Mouse (Mus musculus): ENCODE measurements at regions not wholly inside any gene's neighbourhood (a gene's known extent, or its start where the extent isn't known, plus 50 kb on each side); places are given as distances from the start of the nearest gene placed in this dataset.

DNA sequence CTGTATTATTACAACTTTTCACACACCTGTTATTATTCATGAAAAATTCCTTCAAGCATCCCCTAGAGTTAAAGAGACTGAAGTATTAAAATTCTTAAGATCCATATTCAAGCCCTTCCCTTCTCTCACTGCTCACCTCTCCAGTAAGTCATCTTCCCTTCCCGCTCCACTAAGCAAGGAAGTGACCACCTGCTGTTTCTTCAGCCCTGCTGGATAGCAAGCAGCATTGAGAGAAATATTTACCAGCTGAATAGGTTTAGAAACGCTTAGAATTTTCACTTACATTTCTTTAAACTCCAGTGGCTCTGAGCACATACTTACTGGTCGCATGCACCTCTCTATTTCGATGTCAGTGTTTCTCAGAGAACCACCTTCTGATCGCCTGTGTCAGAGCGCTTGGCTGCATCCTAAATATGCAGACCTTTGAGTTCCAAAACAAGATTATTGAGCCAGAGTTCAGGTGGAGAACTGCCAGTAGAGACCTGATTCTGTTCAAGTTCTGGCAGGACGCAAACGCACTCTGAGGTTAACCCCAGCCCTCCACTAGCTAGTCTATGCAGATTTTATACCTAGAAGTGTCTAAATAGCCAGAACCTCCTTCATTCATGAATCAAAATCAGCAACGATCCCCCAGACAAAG is 314.9 kb downstream of the Mllt3 start:
- in situ Hi-C loops (cut with MboI, MseI): loop anchor here (25.0 kb wide), 1 partner anchor 1244 kb away; no protein-coding TSS in a partner anchor

GRCm38 (mm10) chr4:87715212-87715933 is 317.8 kb downstream of the Mllt3 start:
- in situ Hi-C loops (cut with MboI, MseI): loop anchor here (25.0 kb wide), 1 partner anchor 1247 kb away; no protein-coding TSS in a partner anchor

- in situ Hi-C loops (cut with MboI, MseI): loop anchor here (25.0 kb wide), 1 partner anchor 1250 kb away; no protein-coding TSS in a partner anchor
Observed at GRCm38 (mm10) chr4:87712691-87713090, 320.5 kb downstream of the Mllt3 start.

GRCm38 (mm10) chr4:87712286-87712685 is 320.9 kb downstream of the Mllt3 start:
- in situ Hi-C loops (cut with MboI, MseI): loop anchor here (25.0 kb wide), 1 partner anchor 1250 kb away; no protein-coding TSS in a partner anchor

DNA sequence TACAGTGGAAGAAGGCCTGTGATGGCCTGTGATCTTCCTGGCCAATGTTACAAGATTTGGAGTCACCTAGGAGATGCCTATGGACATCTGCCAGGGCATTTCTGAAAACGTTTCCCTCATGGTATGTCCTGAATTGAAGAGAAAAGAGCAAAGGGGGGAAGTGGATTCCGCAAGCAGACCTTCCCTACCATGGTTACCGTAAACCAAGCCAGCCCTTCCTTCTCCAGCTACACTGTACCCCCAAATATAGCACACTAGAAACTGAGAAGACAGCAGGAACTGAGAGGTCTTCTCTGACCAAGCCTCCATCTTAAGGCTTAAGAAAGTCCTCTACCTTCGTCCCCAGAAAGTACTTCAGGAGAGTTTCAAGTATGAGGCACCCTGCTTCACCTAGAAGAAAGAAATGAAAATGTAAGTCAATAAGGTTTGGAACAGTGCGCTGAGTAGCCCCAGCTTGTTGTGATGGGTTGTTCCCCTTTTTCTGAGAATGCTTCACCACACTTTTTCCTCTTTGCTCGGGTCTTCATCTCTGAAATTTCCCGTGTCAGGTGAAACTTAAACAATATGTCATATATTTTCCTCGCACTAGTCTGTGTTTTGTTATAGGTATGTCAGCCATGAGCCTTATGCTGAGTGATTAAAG is 321.9 kb downstream of the Mllt3 start:
- in situ Hi-C loops (cut with MboI, MseI): loop anchor here (25.0 kb wide), 1 partner anchor 1251 kb away; no protein-coding TSS in a partner anchor

- in situ Hi-C loops (cut with MboI, MseI): loop anchor here (25.0 kb wide), 1 partner anchor 1253 kb away; no protein-coding TSS in a partner anchor
Observed at GRCm38 (mm10) chr4:87708981-87709645, 324.1 kb downstream of the Mllt3 start.

GRCm38 (mm10) chr4:87707386-87707785 is 325.8 kb downstream of the Mllt3 start:
- in situ Hi-C loops (cut with MboI, MseI): loop anchor here (25.0 kb wide), 1 partner anchor 1255 kb away; no protein-coding TSS in a partner anchor

GRCm38 (mm10) chr4:87702834-87703233 is 330.3 kb downstream of the Mllt3 start:
- in situ Hi-C loops (cut with MboI, MseI): loop anchor here (25.0 kb wide), 1 partner anchor 1259 kb away; no protein-coding TSS in a partner anchor

DNA sequence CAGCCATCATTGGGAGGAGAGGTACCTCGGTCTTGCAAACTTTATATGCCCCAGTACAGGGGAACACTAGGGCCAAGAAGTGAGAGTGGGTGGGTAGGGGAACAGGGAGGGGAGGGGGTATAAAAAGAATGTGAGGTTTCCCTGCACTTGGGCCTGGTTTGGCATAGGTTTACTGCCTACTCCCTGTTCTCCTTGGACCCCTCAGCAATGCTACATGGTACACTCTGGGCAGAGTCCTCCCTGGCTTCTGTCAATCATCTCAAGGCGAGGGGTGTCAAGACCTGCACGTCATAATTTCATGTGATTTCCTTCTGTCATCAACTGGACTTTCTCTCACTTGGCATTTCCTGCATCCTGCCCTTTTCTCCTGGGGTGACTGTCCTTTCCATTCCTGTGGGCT is 330.9 kb downstream of the Mllt3 start:
- in situ Hi-C loops (cut with MboI, MseI): loop anchor here (25.0 kb wide), 1 partner anchor 1260 kb away; no protein-coding TSS in a partner anchor

DNA sequence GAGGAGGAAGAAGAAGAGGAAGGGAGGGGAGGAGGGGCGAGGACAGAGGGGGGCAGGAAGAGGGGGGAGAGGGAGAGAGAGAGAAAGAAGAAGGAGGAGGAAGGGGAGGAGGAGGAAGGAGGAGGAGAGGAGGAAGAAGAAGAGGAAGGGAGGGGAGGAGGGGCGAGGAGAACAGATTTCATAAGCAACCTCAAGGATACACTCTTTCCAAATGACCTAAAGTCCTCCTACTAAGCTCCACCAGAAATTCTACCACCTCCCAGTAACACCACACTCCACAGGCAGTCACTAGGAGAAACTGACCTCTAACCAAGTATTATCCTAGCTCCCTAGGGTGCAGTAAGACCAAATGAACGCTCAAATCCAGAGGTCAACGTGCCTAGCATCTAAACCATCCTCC is 332.1 kb downstream of the Mllt3 start:
- in situ Hi-C loops (cut with MboI, MseI): loop anchor here (25.0 kb wide), 1 partner anchor 1261 kb away; no protein-coding TSS in a partner anchor

DNA sequence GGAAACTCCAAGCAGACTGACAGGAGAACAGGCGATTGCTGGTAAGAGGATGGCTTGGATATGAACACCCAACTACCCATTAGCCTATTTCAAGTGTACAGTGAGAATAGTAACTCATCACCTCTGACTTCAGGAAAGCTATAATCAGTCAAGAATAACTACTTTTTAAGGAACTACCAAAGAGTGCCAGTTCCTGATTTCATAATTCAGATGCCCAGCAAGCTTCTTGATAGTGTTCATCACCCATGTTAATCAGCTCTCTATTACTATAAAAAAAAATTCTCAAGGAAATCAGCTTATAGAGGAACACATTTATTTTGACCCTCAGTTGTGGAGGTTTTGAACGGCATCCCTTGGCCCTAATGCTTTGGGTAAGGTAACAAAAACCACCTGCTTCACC is 332.7 kb downstream of the Mllt3 start:
- in situ Hi-C loops (cut with MboI, MseI): loop anchor here (25.0 kb wide), 1 partner anchor 1262 kb away; no protein-coding TSS in a partner anchor

- in situ Hi-C loops (cut with MboI, MseI): no loop called here
Observed at GRCm38 (mm10) chr4:87699586-87699985, 333.6 kb downstream of the Mllt3 start.

DNA sequence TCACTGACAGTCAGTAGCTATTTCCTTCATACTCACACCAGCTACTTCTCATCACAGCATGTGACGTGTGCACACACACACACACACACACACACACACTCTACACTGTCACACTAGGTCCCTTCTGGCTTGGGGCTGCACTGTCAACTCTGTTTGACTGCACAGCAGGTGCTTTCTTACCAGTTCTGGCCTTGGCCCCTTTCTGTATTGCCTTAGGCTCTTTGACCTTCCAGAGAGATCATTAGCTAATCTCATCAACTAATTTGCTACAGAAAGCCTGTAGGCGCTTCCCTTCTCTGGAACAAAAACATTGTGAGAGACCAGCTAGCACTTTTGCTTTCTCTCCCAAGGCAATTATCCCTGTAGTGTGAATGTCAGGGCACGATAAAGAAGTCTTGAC is 334.4 kb downstream of the Mllt3 start:
- in situ Hi-C loops (cut with MboI, MseI): no loop called here

- in situ Hi-C loops (cut with MboI, MseI): no loop called here
Observed at GRCm38 (mm10) chr4:87696921-87697320, 336.2 kb downstream of the Mllt3 start.

- in situ Hi-C loops (cut with MboI, MseI): no loop called here
Observed at GRCm38 (mm10) chr4:87695811-87696210, 337.4 kb downstream of the Mllt3 start.

DNA sequence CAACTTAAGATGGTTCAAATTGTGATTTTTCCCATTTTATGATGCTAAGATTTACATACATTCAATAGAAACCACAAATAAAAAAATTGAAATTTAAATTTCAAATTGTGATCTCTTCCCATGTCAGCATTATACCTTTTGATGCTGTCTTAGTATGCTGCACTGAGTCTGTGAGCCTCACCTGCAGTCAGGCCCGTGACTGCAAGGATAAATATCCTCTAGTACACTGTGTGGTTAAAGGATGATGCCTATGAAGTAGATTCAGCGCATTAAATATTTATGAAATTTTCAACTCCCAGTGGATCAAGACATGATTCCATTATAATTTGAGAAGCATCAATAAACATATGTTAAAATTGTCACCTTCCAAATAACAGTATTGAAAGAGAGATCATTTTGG is 340.4 kb downstream of the Mllt3 start:
- in situ Hi-C loops (cut with MboI, MseI): no loop called here

- in situ Hi-C loops (cut with MboI, MseI): no loop called here
Observed at GRCm38 (mm10) chr4:87684952-87685351, 348.2 kb downstream of the Mllt3 start.

DNA sequence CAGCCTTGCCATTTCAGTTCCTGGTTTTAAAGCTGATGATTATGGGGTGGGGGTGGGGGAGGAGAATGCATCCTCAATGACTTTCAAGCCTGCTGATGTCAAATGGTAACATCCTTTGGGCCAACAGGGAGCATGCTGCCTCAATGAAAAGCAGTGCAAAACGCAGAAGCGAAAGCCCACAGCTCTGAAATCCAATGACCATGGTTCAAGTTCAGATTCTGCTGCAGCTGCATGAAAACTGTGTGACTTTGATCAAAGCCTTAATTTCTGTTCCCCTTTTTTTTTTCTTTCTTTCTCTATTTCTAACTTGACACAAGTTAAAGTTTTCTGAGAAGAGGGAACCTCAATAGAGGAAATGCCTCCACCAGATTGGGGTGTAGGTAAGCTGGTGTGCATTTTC is 350.4 kb downstream of the Mllt3 start:
- in situ Hi-C loops (cut with MboI, MseI): no loop called here

- in situ Hi-C loops (cut with MboI, MseI): no loop called here
Observed at GRCm38 (mm10) chr4:87671101-87671500, 362.1 kb downstream of the Mllt3 start.

DNA sequence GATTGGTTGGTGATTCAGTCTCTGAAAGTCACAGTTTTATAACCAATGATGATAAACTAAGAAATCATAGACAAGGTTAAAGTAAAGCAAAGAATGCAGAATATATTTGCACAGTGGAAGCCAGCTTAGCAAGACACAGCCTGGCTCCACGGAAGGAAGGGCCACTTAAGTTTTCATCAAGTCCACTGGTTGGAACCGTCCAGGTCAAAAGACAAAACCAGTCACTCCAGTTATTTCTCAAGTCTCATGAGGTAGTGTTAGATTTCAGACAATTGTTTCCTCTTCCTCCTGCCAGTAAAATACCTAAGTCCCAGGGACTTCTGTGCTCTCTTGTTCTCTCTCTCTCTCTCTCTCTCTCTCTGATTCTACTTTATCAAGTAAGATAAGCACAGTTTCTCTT is 363.0 kb downstream of the Mllt3 start:
- in situ Hi-C loops (cut with MboI, MseI): no loop called here

- in situ Hi-C loops (cut with MboI, MseI): no loop called here
Observed at GRCm38 (mm10) chr4:87669480-87669879, 363.7 kb downstream of the Mllt3 start.

Measured in T-helper 2 cell (primary cell).